Mouse (Mus musculus) left cerebral cortex, postnatal 4 days (tissue): ENCODE measurements around the gene Prp2. TPM values are rescaled to one million over a fixed set of nuclear protein-coding genes. Genes with fewer than 3 reads are reported as not detected.
"Not testable (repeated sequence)": the region's sequence is repeated elsewhere in the genome, so short reads cannot be mapped to it uniquely, and the experiment has no call there.

ENCODE experiments used
- DNase-seq: peaks from one replicate; pipeline ENCODE4 v3.0.0-alpha.2; 2022
- intact Hi-C: fragments of 180-260 bp; cut with DNase I; formaldehyde crosslinking; loops from one replicate; pipeline ENCODE4 v1.15.1; 2025
- total RNA-seq, 2 experiments: library from RNA; stranded (reverse); gene quantifications; 2 replicates each; pipeline ENCODE4 v1.2.3; 2021

Gene Prp2
- total RNA-seq, result not detected

- DNase-seq, intact Hi-C loops: not testable (repeated sequence)
These were observed at the start of gene Prp2 for GRCm38 (mm10) chr6:132595613-132596012. Gene Prp2 (plus strand): TSS chr6:132595913.

- intact Hi-C loops, DNase-seq: not testable (repeated sequence)
These were observed 26.2 kb upstream of the Prp2 start, which contains the start of gene Prh1 for GRCm38 (mm10) chr6:132569509-132569908. Gene Prh1 (plus strand): TSS chr6:132569809.

GRCm38 (mm10) chr6:132649399-132649798 lies 53.7 kb downstream of the Prp2 start:
- intact Hi-C loops, result no loop called here
- no peak for DNase-seq

Other genes with a start within 250 kb of the Prp2 start
- not detected for gene Gm8882, start 231.8 kb upstream of the Prp2 start, total RNA-seq
- not detected for gene Prh1, start 26.1 kb upstream of the Prp2 start, total RNA-seq
- gene A630073D07Rik, start 55.6 kb downstream of the Prp2 start, total RNA-seq, result not detected
- gene Tas2r120, start 61.0 kb downstream of the Prp2 start, total RNA-seq, result not detected
- not detected for gene Tas2r121, start 105.1 kb downstream of the Prp2 start, total RNA-seq
- not detected for gene Tas2r122, start 116.0 kb downstream of the Prp2 start, total RNA-seq
- not detected for gene Tas2r115, start 142.1 kb downstream of the Prp2 start, total RNA-seq
- not detected for gene Tas2r124, start 158.8 kb downstream of the Prp2 start, total RNA-seq
- not detected for gene Tas2r102, start 166.2 kb downstream of the Prp2 start, total RNA-seq
- gene Tas2r136, start 182.2 kb downstream of the Prp2 start, total RNA-seq, result not detected
- not detected for gene Tas2r117, start 206.9 kb downstream of the Prp2 start, total RNA-seq